Mouse (Mus musculus) midbrain, postnatal 0 days (tissue): ENCODE data around the gene Nos2. TPM values are rescaled to one million over a fixed set of nuclear protein-coding genes. Genes with fewer than 3 reads are reported as not detected.
"Not testable (repeated sequence)": the region's sequence is repeated elsewhere in the genome, so short reads cannot be mapped to it uniquely, and the experiment has no call there.

Source experiments
- ATAC-seq: fragments of 200-750 bp; cut with Nextera tagmentation; 2 replicates; pipeline ENCODE4 v1.8.0; 2017; ENCODE audit warnings: moderate number of reproducible peaks, mild to moderate bottlenecking, moderate TSS enrichment, moderate library complexity; ENCODE audit not compliant: low FRiP score
- DNase-seq: peaks from one replicate; pipeline ENCODE4 v3.0.0-alpha.2; 2015; ENCODE audit warnings: low spot score
- H3K27ac ChIP-seq: fragments of 300-500 bp; sonication (generic); 2 replicates; pipeline ENCODE4 v1.5.1; 2014; ENCODE audit warnings: low read depth, mild to moderate bottlenecking, low read length, mixed read lengths
- H3K27me3 ChIP-seq: fragments of 300-500 bp; sonication (generic); 2 replicates; pipeline ENCODE4 v1.6.1; 2014; ENCODE audit warnings: low read length, control low read depth, mixed read lengths; ENCODE audit not compliant: insufficient read depth
- H3K36me3 ChIP-seq: fragments of 300-500 bp; sonication (generic); 2 replicates; pipeline ENCODE4 v1.6.1; 2014; ENCODE audit warnings: low read length, control low read depth, mixed read lengths; ENCODE audit not compliant: insufficient read depth
- H3K4me1 ChIP-seq: fragments of 300-500 bp; sonication (generic); 2 replicates; pipeline ENCODE4 v1.6.1; 2014; ENCODE audit warnings: mild to moderate bottlenecking, control low read depth, antibody characterized with exemption, low read length, mixed read lengths; ENCODE audit not compliant: insufficient read depth
- H3K4me2 ChIP-seq: fragments of 300-500 bp; sonication (generic); 2 replicates; pipeline ENCODE4 v1.6.1; 2014; ENCODE audit warnings: low read depth, mild to moderate bottlenecking, low read length, mixed read lengths; ENCODE audit not compliant: poor library complexity, severe bottlenecking
- H3K4me3 ChIP-seq: fragments of 300-500 bp; sonication (generic); 2 replicates; pipeline ENCODE4 v1.5.1; 2014; ENCODE audit warnings: low read depth, mild to moderate bottlenecking, low read length, moderate library complexity
- H3K9ac ChIP-seq: fragments of 300-500 bp; sonication (generic); replicated peaks from 2 replicates; pipeline ENCODE4 v1.6.1; 2014; ENCODE audit warnings: mild to moderate bottlenecking, low read length, moderate library complexity, mixed read lengths; ENCODE audit not compliant: poor library complexity, severe bottlenecking
- H3K9me3 ChIP-seq: fragments of 300-500 bp; sonication (generic); 2 replicates; pipeline ENCODE4 v1.6.1; 2016; ENCODE audit warnings: low read length, control low read depth
- CTCF ChIP-seq: IDR thresholded peaks from 2 replicates; pipeline ENCODE4 v1.5.1; 2016; ENCODE audit warnings: antibody characterized with exemption, mild to moderate bottlenecking
- WGBS: fragments of 180-500 bp; shearing (Covaris S2); extraction: QIAGEN DNeasy Blood & Tissue Kit; methylation state at CpG from one replicate; pipeline ENCODE4 v1.1.7; 2014; 5-methylcytosine and 5-hydroxymethylcytosine counted together
- polyA plus RNA-seq: library from polyadenylated mRNA; unstranded; fragments of >200 nt; fragmentation: Nextera tagmentation; extraction: Ambion mirVana; gene quantifications from 2 replicates; pipeline ENCODE4 v1.2.1, GENCODE M21; 2015
- total RNA-seq: library from RNA; depleted of rRNA; stranded (reverse); fragments of >200 nt; gene quantifications from 2 replicates; pipeline ENCODE4 v1.2.3, GENCODE M21; 2014

The Nos2 gene
- total and polyA plus RNA-seq, 2 experiments from 2014 or later, result 0.22 to 0.38 TPM

DNA sequence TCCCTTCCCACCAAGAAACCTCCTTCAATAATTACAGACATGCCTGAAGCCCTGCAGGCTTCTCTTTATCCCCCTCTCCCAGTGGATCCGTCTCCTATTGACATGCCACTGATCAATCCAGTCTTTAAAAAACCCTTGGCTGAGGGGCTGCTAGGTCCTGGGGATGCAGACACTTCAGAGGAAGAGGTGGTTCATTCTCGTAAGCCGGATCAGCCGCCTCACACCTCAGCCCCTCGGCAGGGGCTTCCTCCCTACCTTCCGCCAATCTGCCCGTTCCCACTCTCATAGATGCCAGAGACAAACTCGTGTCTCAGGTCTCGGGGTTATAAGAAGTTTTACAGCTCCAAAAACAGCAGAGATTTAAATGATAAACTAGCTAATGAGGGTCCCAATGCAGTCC, 69.5 kb downstream of the Nos2 start:
- ATAC-seq, result no peak
- Histone ChIP-seq H3K27ac (no peak overlapping the region), H3K36me3 (no peaks in the 10 kb centered on the region), H3K9ac (no peak overlapping the region), H3K9me3 (no peaks in the 10 kb centered on the region), H3K4me3 (no peak overlapping the region), H3K4me1 (no peaks in the 10 kb centered on the region), H3K4me2 (no peak overlapping the region), H3K27me3 (no peaks in the 10 kb centered on the region)
- WGBS, result 92% methylated on average over 9 of the region's 9 CpGs
- DNase-seq, result no peak
- TF ChIP-seq CTCF, result no peak

- 74% methylated on average over 5 of the region's 5 CpGs for WGBS
- not testable (repeated sequence) for H3K4me2 ChIP-seq, H3K27ac ChIP-seq, H3K9ac ChIP-seq, DNase-seq, H3K9me3 ChIP-seq, ATAC-seq, H3K4me1 ChIP-seq, H3K4me3 ChIP-seq, H3K36me3 ChIP-seq, H3K27me3 ChIP-seq
Observed at GRCm38 (mm10) chr11:78990875-78991543, 70.4 kb downstream of the Nos2 start.

GRCm38 (mm10) chr11:78999118-78999517, 78.5 kb downstream of the Nos2 start:
- H3K4me1 ChIP-seq, result no peaks in the 10 kb centered on the region
- no peaks in the 10 kb centered on the region for H3K9me3 ChIP-seq
- TF ChIP-seq CTCF, result no peak
- no peaks in the 10 kb centered on the region for H3K36me3 ChIP-seq
- H3K4me3 ChIP-seq, result no peak overlapping the region
- H3K27ac ChIP-seq, result no peak overlapping the region
- DNase-seq (no peak), ATAC-seq (no peak)
- 37% methylated on average over 6 of the region's 6 CpGs for WGBS
- no peak overlapping the region for H3K4me2 ChIP-seq
- no peaks in the 10 kb centered on the region for H3K27me3 ChIP-seq
- no peak overlapping the region for H3K9ac ChIP-seq

- Histone ChIP-seq H3K4me1 (no peaks in the 10 kb centered on the region), H3K9me3 (no peaks in the 10 kb centered on the region), H3K4me3 (no peak overlapping the region), H3K27me3 (no peaks in the 10 kb centered on the region), H3K36me3 (no peaks in the 10 kb centered on the region), H3K9ac (no peak overlapping the region), H3K4me2 (no peak overlapping the region), H3K27ac (no peak overlapping the region)
- ATAC-seq, result no peak
- TF ChIP-seq CTCF, result no peak
- WGBS, result 79% methylated on average over 4 of the region's 4 CpGs
- no peak for DNase-seq
Observed at GRCm38 (mm10) chr11:79001871-79002270, 81.3 kb downstream of the Nos2 start.

- H3K4me1 ChIP-seq, result no peaks in the 10 kb centered on the region
- no peak for TF ChIP-seq CTCF
- DNase-seq (no peak), ATAC-seq (no peak)
- no peaks in the 10 kb centered on the region for H3K36me3 ChIP-seq
- no peaks in the 10 kb centered on the region for H3K9me3 ChIP-seq
- no peak overlapping the region for H3K4me3 ChIP-seq
- 75% methylated on average over 5 of the region's 5 CpGs for WGBS
- H3K9ac ChIP-seq, result no peak overlapping the region
- H3K4me2 ChIP-seq, result no peak overlapping the region
- no peak overlapping the region for H3K27ac ChIP-seq
- H3K27me3 ChIP-seq, result no peaks in the 10 kb centered on the region
Observed at GRCm38 (mm10) chr11:79002551-79002951, 82.0 kb downstream of the Nos2 start.

DNA sequence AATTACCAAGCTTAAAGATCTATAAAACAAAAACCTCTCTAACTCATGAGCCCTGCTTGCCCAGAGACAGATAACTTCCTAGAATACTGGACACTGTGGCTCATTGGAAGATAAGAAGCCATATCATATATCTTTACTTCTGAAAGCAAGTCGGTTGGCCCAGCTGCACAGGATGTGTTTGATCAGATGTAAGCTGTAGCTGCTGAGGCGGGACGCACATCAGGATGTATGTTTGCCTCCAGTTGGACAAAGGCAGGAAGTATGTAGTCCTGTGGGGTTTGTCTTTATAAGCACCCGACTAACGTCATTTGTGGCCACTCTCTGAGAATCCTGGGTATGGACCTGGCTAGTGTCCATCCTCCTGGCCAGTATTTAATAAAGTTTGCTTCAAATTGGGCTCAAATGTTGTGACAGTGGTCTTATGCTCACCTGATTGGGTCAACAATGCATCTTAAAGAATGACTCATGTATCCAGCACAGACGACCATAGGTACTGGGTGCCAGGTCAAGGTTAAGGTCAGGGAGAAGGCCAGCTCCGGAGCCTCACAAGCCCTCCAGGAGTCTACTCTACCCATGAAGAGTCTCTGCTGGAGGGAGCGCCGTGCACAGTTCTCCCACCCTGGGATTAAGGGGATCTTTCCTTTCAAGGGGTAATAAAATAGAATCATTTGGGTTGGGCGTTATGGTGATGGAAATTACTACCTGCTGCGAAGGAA, 82.6 kb downstream of the Nos2 start:
- no peaks in the 10 kb centered on the region for H3K27me3 ChIP-seq
- H3K4me3 ChIP-seq, result no peak overlapping the region
- 84% methylated on average over 11 of the region's 11 CpGs for WGBS
- H3K9me3 ChIP-seq, result no peaks in the 10 kb centered on the region
- no peaks in the 10 kb centered on the region for H3K36me3 ChIP-seq
- H3K4me2 ChIP-seq, result no peak overlapping the region
- no peak for TF ChIP-seq CTCF
- H3K4me1 ChIP-seq, result no peaks in the 10 kb centered on the region
- H3K27ac ChIP-seq, result no peak overlapping the region
- ATAC-seq (no peak), DNase-seq (no peak)
- H3K9ac ChIP-seq, result no peak overlapping the region
